Mouse (Mus musculus) G1E (cell line): ENCODE measurements around the gene Rad23b.

Experiments used
- CTCF ChIP-seq: IDR thresholded peaks from 2 replicates; pipeline ENCODE4 v1.5.1; 2012; ENCODE audit warnings: low read depth, low read length, inconsistent platforms, mixed read lengths
- GATA1 ChIP-seq: IDR thresholded peaks from 2 replicates; pipeline ENCODE4 v1.6.1; 2012; ENCODE audit warnings: borderline replicate concordance, low read length, inconsistent platforms, mixed read lengths
- GATA2 ChIP-seq: IDR thresholded peaks from 2 replicates; pipeline ENCODE4 v1.6.1; 2012; ENCODE audit warnings: low read depth, low read length, inconsistent platforms, borderline replicate concordance
- POLR2AphosphoS5 ChIP-seq: IDR thresholded peaks from 2 replicates; pipeline ENCODE4 v1.6.1; 2012; ENCODE audit warnings: low read depth, low read length, inconsistent platforms; ENCODE audit not compliant: insufficient replicate concordance
- TAL1 ChIP-seq: conservative IDR thresholded peaks from 2 replicates; pipeline ENCODE4 v1.6.1; 2012; ENCODE audit warnings: low read depth, low read length, inconsistent platforms, mixed read lengths

GRCm38 (mm10) chr4:55304121-55304520 is 45.7 kb upstream of the Rad23b start:
- TF ChIP-seq CTCF (no peak), GATA2 (no peak), GATA1 (no peak), TAL1 (no peak), POLR2AphosphoS5 (no peak)
